Mouse (Mus musculus) midbrain, postnatal 0 days (tissue): ENCODE measurements at regions not wholly inside any gene's neighbourhood (a gene's known extent, or its start where the extent isn't known, plus 50 kb on each side); places are given as distances from the start of the nearest gene placed in this dataset.

ENCODE experiments used
- ATAC-seq: fragments of 200-750 bp; cut with Nextera tagmentation; 2 replicates; pipeline ENCODE4 v1.8.0; 2017; ENCODE audit warnings: moderate number of reproducible peaks, mild to moderate bottlenecking, moderate TSS enrichment, moderate library complexity; ENCODE audit not compliant: low FRiP score
- DNase-seq: peaks from one replicate; pipeline ENCODE4 v3.0.0-alpha.2; 2015; ENCODE audit warnings: low spot score
- H3K27ac ChIP-seq: fragments of 300-500 bp; sonication (generic); 2 replicates; pipeline ENCODE4 v1.5.1; 2014; ENCODE audit warnings: low read depth, mild to moderate bottlenecking, low read length, mixed read lengths
- H3K27me3 ChIP-seq: fragments of 300-500 bp; sonication (generic); 2 replicates; pipeline ENCODE4 v1.6.1; 2014; ENCODE audit warnings: low read length, control low read depth, mixed read lengths; ENCODE audit not compliant: insufficient read depth
- H3K36me3 ChIP-seq: fragments of 300-500 bp; sonication (generic); 2 replicates; pipeline ENCODE4 v1.6.1; 2014; ENCODE audit warnings: low read length, control low read depth, mixed read lengths; ENCODE audit not compliant: insufficient read depth
- H3K4me1 ChIP-seq: fragments of 300-500 bp; sonication (generic); 2 replicates; pipeline ENCODE4 v1.6.1; 2014; ENCODE audit warnings: mild to moderate bottlenecking, control low read depth, antibody characterized with exemption, low read length, mixed read lengths; ENCODE audit not compliant: insufficient read depth
- H3K4me2 ChIP-seq: fragments of 300-500 bp; sonication (generic); 2 replicates; pipeline ENCODE4 v1.6.1; 2014; ENCODE audit warnings: low read depth, mild to moderate bottlenecking, low read length, mixed read lengths; ENCODE audit not compliant: poor library complexity, severe bottlenecking
- H3K4me3 ChIP-seq: fragments of 300-500 bp; sonication (generic); 2 replicates; pipeline ENCODE4 v1.5.1; 2014; ENCODE audit warnings: low read depth, mild to moderate bottlenecking, low read length, moderate library complexity
- H3K9ac ChIP-seq: fragments of 300-500 bp; sonication (generic); replicated peaks from 2 replicates; pipeline ENCODE4 v1.6.1; 2014; ENCODE audit warnings: mild to moderate bottlenecking, low read length, moderate library complexity, mixed read lengths; ENCODE audit not compliant: poor library complexity, severe bottlenecking
- H3K9me3 ChIP-seq: fragments of 300-500 bp; sonication (generic); 2 replicates; pipeline ENCODE4 v1.6.1; 2016; ENCODE audit warnings: low read length, control low read depth
- CTCF ChIP-seq: IDR thresholded peaks from 2 replicates; pipeline ENCODE4 v1.5.1; 2016; ENCODE audit warnings: antibody characterized with exemption, mild to moderate bottlenecking
- WGBS: fragments of 180-500 bp; shearing (Covaris S2); extraction: QIAGEN DNeasy Blood & Tissue Kit; methylation state at CpG from one replicate; pipeline ENCODE4 v1.1.7; 2014; 5-methylcytosine and 5-hydroxymethylcytosine counted together

GRCm38 (mm10) chr5:77552580-77552979 lies 144.7 kb upstream of the Igfbp7 start:
- Histone ChIP-seq H3K9ac (no peak overlapping the region), H3K9me3 (no peaks in the 10 kb centered on the region), H3K27ac (no peak overlapping the region), H3K4me2 (no peak overlapping the region), H3K4me3 (no peak overlapping the region), H3K36me3 (no peaks in the 10 kb centered on the region), H3K4me1 (no peaks in the 10 kb centered on the region), H3K27me3 (no peaks in the 10 kb centered on the region)
- DNase-seq (no peak), ATAC-seq (no peak)
- TF ChIP-seq CTCF, result no peak
- WGBS, result 35% methylated on average over 5 of the region's 5 CpGs

GRCm38 (mm10) chr5:77552081-77552480 lies 144.2 kb upstream of the Igfbp7 start:
- ATAC-seq (no peak), DNase-seq (no peak)

GRCm38 (mm10) chr5:77546001-77546620 lies 138.3 kb upstream of the Igfbp7 start:
- Histone ChIP-seq H3K27ac (no peak overlapping the region), H3K27me3 (no peaks in the 10 kb centered on the region), H3K4me3 (no peak overlapping the region), H3K9me3 (no peaks in the 10 kb centered on the region), H3K4me2 (no peak overlapping the region), H3K4me1 (no peaks in the 10 kb centered on the region), H3K36me3 (no peaks in the 10 kb centered on the region), H3K9ac (no peak overlapping the region)
- ATAC-seq (no peak), DNase-seq (no peak)
- 16% methylated on average over 13 of the region's 13 CpGs for WGBS
- no peak for TF ChIP-seq CTCF

More at GRCm38 (mm10) chr5:77552081-77552480, 144.2 kb upstream of the Igfbp7 start:
- Histone ChIP-seq H3K27me3 (no peaks in the 10 kb centered on the region), H3K9ac (no peak overlapping the region), H3K4me3 (no peak overlapping the region), H3K4me2 (no peak overlapping the region), H3K27ac (no peak overlapping the region), H3K36me3 (no peaks in the 10 kb centered on the region), H3K4me1 (no peaks in the 10 kb centered on the region), H3K9me3 (no peaks in the 10 kb centered on the region)
- TF ChIP-seq CTCF, result no peak
- WGBS, result 73% methylated on average over 7 of the region's 7 CpGs

- Histone ChIP-seq H3K9ac (no peak overlapping the region), H3K4me2 (no peak overlapping the region)
- WGBS, result 43% methylated on average over 19 of the region's 19 CpGs
Measured at GRCm38 (mm10) chr5:77532261-77533015, 124.6 kb upstream of the Igfbp7 start.

GRCm38 (mm10) chr5:77530376-77530775 lies 122.5 kb upstream of the Igfbp7 start:
- no peaks in the 10 kb centered on the region for H3K9me3 ChIP-seq
- ATAC-seq (no peak), DNase-seq (no peak)
- H3K9ac ChIP-seq, result no peak overlapping the region
- TF ChIP-seq CTCF, result no peak
- no peaks in the 10 kb centered on the region for H3K36me3 ChIP-seq
- no peaks in the 10 kb centered on the region for H3K27me3 ChIP-seq
- no peak overlapping the region for H3K4me2 ChIP-seq
- H3K27ac ChIP-seq, result no peak overlapping the region
- H3K4me3 ChIP-seq, result no peak overlapping the region
- 87% methylated on average over 7 of the region's 7 CpGs for WGBS
- no peaks in the 10 kb centered on the region for H3K4me1 ChIP-seq

More at GRCm38 (mm10) chr5:77532261-77533015, 124.6 kb upstream of the Igfbp7 start:
- H3K9me3 ChIP-seq, result no peaks in the 10 kb centered on the region
- H3K27me3 ChIP-seq, result no peaks in the 10 kb centered on the region
- no peak overlapping the region for H3K4me3 ChIP-seq
- no peak; the same call in 1 of the 2 replicates for ATAC-seq
- no peak overlapping the region for H3K27ac ChIP-seq
- DNase-seq, result peak; percentile 53
- no peaks in the 10 kb centered on the region for H3K36me3 ChIP-seq
- H3K4me1 ChIP-seq, result no peaks in the 10 kb centered on the region
- no peak for TF ChIP-seq CTCF

GRCm38 (mm10) chr5:77517252-77517651 lies 109.4 kb upstream of the Igfbp7 start:
- H3K9ac ChIP-seq, result no peak overlapping the region
- H3K4me3 ChIP-seq, result no peak overlapping the region
- 70% methylated on average over 4 of the region's 4 CpGs for WGBS
- H3K27ac ChIP-seq, result no peak overlapping the region
- no peak for ATAC-seq
- no peaks in the 10 kb centered on the region for H3K36me3 ChIP-seq
- H3K4me1 ChIP-seq, result no peaks in the 10 kb centered on the region
- no peak overlapping the region for H3K4me2 ChIP-seq
- no peaks in the 10 kb centered on the region for H3K9me3 ChIP-seq
- no peak for TF ChIP-seq CTCF
- no peaks in the 10 kb centered on the region for H3K27me3 ChIP-seq
- no peak for DNase-seq
